Mouse (Mus musculus) embryo, embryonic 11.5 days (tissue): Measurements from ENCODE around the gene Pabpn1l.
"Not testable (repeated sequence)": the region's sequence is repeated elsewhere in the genome, so short reads cannot be mapped to it uniquely, and the experiment has no call there.

Source experiments
- DNase-seq: peaks from one replicate; pipeline ENCODE4 v3.0.0-alpha.2; 2012; ENCODE audit warnings: low read depth, low spot score

Gene Pabpn1l

GRCm38 (mm10) chr8:122646337-122646736 is 23.8 kb upstream of the Pabpn1l start:
- no peak for DNase-seq

DNA sequence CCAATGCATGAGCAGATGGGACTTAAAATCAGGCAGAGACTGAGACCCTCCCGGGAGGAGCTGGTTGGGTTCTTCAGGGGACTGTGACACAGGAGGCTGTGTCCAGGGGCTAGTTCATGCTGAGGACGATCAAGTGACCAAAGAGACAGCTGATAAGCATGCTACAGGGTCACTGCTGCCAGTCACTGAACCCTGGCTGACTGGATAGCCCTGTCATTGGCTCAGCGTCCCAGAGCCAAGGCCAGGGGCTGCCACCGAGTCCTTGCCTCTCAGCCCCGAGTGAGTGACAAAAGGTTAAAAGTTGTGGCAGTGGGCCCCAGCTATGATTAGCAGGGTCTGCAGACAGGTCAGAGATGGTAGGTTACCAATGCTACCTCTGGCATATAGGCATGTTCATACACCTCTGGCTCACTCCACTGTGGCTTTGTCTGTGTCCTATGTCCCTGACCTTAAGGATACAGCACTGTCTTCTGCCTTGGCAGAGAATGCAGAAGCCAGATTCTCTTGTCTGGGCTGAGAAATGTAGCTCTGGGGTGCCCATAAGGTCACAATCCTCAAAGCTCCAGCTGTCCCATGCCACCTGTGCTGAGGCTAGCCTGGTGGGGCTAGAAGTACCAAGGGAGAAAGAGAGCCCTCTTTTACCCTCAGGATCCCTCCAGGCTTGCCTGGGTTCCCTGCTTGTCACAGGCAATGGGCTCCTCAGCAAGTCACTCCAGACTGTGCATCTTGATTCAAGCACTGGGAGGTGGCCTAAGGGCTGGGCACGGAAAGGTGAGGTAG is 21.8 kb upstream of the Pabpn1l start:
- DNase-seq = no peak

DNA sequence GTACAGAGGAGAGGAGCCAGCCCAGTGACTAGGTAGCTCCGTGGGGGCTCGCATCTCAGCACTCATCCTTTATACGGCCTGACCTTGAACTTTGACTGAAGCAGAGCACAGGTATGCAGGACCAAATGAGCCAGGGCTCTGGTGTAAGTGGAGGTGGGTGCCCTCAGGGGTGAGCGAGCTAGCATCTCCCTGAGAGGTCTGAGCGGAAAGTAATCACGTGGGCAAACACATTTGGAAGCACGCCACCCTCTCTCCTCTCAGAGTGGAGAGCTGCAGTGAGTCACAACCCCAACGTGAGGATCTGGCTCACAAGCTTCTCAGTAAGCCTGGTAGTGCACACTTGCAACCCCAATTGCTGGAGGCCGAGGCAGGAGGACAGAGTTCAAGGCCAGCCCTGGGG is 19.5 kb upstream of the Pabpn1l start:
- no peak for DNase-seq

DNA sequence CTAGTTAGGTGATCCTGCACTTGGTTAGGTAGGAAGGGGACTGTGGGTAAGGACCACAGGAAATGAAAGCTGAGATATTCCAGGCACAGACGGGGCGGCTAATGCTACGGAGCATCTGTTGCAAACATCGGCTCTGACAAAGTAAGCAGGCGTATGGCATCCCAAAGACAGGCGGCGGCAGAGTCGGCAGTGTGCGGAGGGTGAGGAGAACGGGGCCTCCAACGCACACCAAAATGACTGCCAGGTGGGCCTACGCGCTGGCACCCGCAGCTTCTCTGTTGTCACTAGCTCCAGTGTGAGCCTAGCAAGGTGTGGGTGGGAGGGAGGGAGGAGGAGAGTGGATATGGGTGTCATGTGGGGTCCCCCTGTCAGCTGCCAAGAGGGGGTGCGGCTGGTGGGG is 18.9 kb upstream of the Pabpn1l start:
- no peak for DNase-seq

- no peak for DNase-seq
Observed at GRCm38 (mm10) chr8:122640825-122641224, 18.3 kb upstream of the Pabpn1l start.

DNA sequence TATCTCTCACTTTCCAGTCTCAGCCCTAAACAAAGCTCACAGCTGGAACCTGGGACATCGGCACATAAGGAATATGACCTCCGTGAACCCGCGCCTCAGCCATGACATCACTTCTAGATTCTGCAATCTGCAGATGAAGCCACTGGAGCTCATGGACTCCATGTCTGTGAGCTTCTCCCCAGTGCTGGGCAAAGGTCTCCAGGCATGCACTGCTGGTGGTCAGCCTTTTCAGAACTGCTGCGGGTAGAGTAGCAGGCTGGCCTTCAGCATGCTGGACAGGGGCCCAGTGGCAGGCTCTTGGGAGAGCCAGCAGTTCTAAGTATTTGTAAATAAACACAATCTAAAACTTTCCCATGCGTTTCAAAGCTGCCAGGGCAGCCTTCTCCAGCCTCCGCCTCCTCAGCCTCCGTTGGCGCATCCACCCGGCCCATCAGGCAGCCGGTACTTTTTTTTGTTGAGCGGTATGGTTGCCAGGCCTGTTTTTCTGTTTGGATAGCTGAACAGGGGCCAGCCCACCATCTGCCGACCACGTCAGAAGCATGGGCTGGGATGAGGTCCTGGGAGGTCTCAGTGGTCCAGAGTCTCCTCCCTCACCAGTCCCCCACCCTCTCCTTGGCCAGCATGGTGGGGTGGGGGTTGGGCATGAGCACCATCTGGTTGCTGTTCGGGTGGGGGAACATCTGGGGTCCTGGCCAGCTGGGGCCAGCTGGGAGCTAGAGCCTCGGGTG is 17.1 kb upstream of the Pabpn1l start:
- DNase-seq = no peak

DNA sequence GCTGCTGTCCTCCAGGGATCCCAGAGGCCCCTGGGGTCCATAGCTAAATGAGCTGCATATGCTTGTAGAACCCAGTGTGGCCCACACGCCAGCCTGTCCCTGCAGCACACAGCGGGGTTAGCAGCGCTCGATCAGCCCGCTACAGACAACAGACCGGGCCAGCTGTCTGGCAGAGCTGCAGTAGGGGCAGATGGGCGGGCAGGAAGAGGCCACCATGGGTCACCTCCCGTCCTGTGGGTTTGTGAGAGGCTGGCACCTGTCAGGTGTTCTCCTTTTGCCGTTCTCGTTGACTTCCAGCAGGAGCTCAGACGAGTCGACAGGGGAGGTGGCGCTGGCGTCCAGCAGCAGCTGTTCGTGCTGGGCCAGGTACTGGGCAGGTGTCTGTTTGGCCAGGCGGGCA is 16.1 kb upstream of the Pabpn1l start:
- DNase-seq = no peak

DNA sequence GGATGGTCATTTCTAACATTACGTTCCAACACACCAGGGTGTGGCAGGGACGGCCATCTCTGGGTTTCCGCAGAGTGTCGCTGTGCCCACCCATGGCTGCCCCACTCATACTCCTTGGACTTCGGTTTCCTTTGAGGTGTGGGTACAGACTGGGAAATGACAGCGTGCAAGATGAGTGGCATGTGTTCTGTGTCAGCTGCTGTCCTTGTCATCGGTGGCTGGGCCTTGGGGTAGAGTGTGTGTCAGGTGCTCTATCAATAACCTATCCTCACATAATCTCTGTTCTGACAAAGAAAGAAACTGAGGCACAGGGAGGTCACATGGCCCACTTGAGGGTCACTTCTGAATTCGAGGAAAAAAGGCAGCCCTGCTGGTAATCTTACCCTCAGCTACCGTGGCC is 14.7 kb upstream of the Pabpn1l start:
- DNase-seq = no peak

DNA sequence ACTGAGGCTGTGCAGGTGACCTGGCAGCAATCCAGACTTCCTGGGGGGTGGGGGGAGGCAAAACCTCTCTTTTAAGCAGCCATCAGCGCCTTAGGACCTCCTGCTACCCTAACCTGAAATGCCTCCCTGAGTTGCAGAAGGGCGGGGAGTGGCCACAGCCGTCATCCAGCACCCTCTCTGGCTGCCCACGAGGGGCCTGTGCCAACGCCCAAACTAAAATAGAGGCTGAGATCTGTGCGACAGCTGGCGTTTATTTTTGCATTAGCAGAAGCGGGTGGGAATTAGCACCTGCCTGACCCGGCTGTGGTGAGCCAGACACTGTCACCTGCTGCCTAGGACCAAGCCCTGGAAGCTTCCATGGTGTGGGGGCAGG is 14.2 kb upstream of the Pabpn1l start:
- DNase-seq = no peak

DNA sequence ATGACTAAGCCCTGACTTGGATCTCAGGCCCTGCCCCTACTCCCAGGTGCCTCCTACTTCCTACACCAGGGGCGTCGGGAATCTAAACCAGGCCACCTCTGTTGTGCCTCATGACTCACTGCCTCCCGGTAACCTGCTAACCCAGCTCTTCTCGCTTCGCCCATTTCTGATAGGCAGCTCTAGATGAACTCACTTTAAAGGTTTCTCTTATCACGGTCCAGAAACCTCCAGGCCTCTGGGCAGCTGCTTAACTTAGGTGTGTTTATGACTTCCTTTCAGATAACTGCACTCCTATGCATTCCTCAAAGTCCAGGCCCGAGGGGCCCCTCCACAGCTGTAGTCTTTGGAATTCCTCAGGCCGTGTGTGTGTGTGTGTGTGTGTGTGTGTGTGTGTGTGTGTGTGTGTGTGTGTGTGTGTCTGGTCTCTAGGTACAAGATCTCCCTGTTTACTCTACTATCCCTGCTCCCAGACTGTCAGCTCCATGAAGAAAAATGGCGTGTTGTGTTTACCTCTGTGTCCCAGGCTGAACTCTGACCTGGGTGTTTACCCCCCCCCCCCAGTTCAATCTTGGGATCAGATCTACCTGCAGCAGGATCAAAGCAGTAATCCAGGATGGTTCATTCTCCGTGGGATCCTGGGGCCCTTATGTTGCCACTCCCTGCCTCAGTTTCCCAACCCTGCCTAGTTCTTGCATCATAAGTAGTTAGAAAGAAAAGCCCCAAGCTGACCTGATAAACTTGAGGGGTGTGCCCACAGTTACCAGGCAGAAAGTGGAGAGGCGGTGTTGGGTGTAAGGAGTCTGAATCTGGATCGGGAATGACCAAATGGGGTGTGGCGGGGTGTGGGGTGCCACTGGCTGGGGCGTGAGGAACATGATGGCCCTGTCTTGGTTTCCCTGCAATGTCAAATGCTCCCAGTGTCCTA is 13.6 kb upstream of the Pabpn1l start:
- DNase-seq = no peak

DNA sequence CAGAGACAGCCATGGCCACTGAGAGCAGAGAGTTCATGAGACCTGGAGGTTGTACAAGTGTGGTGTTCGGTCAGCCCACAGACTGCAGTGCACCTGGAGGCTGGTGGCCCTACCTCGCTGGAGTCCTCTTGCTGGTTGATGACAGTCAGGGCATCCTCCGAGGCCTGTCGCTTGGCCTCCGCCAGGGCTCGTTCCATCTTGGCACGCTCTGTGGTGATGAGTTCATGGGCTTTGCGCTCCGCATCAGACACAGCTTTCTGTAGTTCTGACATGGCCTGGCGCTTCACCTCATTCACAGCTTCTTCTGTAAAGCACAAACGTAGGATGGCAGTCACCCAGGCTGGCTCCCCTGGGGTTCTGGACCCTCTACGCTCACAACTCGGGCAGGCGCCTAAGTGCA is 10.7 kb upstream of the Pabpn1l start:
- DNase-seq = no peak

DNA sequence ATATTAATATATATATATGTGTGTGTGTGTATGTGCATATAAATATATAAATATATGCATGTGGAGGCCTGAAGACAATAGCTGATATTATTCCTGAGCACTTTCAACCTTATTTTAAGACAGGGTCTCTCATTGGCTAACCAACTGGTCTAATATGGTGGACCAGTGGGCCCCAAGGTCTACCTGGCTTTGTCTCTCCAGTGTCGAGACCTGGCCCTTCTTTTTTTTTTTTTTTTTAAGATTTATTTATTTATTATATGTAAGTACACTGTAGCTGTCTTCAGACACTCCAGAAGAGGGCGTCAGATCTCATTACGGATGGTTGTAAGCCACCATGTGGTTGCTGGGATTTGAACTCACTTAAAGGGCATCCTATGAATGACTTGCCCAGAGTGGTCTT is 9.6 kb upstream of the Pabpn1l start:
- not testable (repeated sequence) for DNase-seq

GRCm38 (mm10) chr8:122630696-122631095 is 8.2 kb upstream of the Pabpn1l start:
- DNase-seq = no peak

- no peak for DNase-seq
Observed at GRCm38 (mm10) chr8:122629388-122629787, 6.8 kb upstream of the Pabpn1l start.

GRCm38 (mm10) chr8:122626896-122627295 is 4.4 kb upstream of the Pabpn1l start:
- DNase-seq = no peak

GRCm38 (mm10) chr8:122625811-122626210 is 3.3 kb upstream of the Pabpn1l start:
- no peak for DNase-seq

DNA sequence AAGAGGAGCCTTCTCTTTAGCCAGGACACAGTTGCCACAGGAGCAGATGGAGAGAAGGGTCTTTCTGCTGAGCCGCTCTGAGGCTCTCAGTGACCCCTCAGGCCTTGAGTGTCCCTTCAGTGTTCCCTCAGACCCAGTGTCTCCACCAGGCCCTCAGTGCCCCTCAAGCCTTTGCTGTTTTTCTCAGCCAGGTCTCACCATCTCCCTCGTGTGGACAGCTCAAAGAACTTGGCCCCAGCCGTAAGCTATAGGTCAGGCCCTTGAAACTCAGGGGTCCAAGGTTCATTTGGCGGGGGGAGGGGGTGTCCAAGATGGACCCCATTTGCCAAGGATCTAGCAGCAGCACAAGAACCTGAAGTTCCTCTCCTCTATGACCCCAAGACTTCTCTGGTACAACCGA is 2.1 kb upstream of the Pabpn1l start:
- DNase-seq = no peak

- DNase-seq = no peak
Observed at GRCm38 (mm10) chr8:122623844-122624642, 1.5 kb upstream of the Pabpn1l start.

GRCm38 (mm10) chr8:122620446-122620845 is 2.1 kb downstream of the Pabpn1l start:
- no peak for DNase-seq

DNA sequence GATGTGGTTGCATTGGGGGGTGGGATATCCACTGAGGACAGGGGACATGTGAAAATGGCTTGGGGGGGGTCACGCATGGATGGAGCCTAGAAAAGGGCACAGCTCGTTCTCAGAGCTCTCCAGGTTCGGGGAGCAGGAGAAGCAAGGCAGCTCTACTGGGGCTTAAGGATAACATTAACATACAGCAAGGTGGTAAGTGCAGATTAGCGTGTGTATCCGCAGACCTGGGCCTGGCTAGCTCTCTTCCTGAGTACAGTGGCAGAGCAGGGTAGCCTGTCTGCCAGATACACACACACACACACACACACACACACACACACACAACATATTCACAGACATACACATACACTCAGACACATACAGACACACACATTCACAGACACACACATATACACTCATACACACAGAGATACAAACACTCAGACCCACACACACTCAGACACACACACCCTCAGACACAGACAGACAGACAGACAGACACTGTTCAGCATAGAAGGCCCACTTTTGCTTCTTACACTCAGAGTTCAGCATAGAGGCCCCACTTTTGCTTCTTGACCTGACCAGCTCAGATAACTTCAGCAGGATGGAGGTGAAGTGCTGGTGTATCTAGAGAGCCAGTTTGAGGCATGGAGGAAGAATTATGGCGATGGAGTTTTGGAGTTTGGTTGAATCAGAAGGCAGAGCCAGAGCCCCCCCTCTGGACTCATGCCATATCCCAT is 3.7 kb downstream of the Pabpn1l start:
- no peak for DNase-seq
